Mouse (Mus musculus) cerebellum, adult 2 months (tissue): ENCODE measurements around the gene 1300017J02Rik. TPM values are rescaled to one million over a fixed set of nuclear protein-coding genes. Genes with fewer than 3 reads are reported as not detected.

Experiments
- DNase-seq, 2 experiments: peaks; one replicate each; pipeline ENCODE4 v3.0.0; 2021
- H3K27ac ChIP-seq: fragments of 200-500 bp; 2 replicates; pipeline ENCODE4 v1.5.1; 2012; ENCODE audit warnings: low read length, control low read depth, inconsistent platforms; ENCODE audit not compliant: insufficient read depth
- H3K27me3 ChIP-seq: fragments of 200-500 bp; 2 replicates; pipeline ENCODE4 v1.6.1; 2012; ENCODE audit warnings: inconsistent platforms, mild to moderate bottlenecking, low read length, moderate library complexity; ENCODE audit not compliant: control insufficient read depth, insufficient read depth
- H3K4me1 ChIP-seq: fragments of 200-500 bp; 2 replicates; pipeline ENCODE4 v1.6.1; 2011; ENCODE audit warnings: low read length; ENCODE audit not compliant: control insufficient read depth, insufficient read depth
- H3K4me3 ChIP-seq: fragments of 200-500 bp; replicated peaks from 2 replicates; pipeline ENCODE3; 2011; ENCODE audit warnings: mild to moderate bottlenecking, low read depth, low read length, control low read depth; ENCODE audit not compliant: insufficient read depth
- CTCF ChIP-seq: fragments of 200-500 bp; IDR thresholded peaks from 2 replicates; pipeline ENCODE4 v1.5.1; 2011; ENCODE audit warnings: low read depth, mild to moderate bottlenecking, control low read depth, low read length, moderate library complexity, borderline replicate concordance; ENCODE audit not compliant: insufficient read depth
- POLR2A ChIP-seq: fragments of 200-500 bp; IDR thresholded peaks from 2 replicates; pipeline ENCODE4 v1.6.1; 2011; ENCODE audit warnings: low read length, control low read depth, borderline replicate concordance; ENCODE audit not compliant: insufficient read depth
- WGBS: fragments of 180-500 bp; shearing (Covaris S2); methylation state at CpG from one replicate; pipeline ENCODE4 v1.1.7; 2018; 5-methylcytosine and 5-hydroxymethylcytosine counted together
- polyA plus RNA-seq: library from polyadenylated mRNA; depleted of rRNA; stranded (reverse); fragments of >200 nt; gene quantifications from 2 replicates; pipeline ENCODE4 v1.2.3, GENCODE M21; 2012

1300017J02Rik gene
- polyA plus RNA-seq, 1 experiment: 0.69 TPM

GRCm38 (mm10) chr9:103324678-103325077 lies 19.8 kb upstream of the 1300017J02Rik start:
- no peaks in the 10 kb centered on the region for H3K4me1 ChIP-seq
- H3K4me3 ChIP-seq: no peak overlapping the region
- H3K27ac ChIP-seq: no peak overlapping the region
- no peak for DNase-seq
- no peak for TF ChIP-seq CTCF
- no peak for TF ChIP-seq POLR2A
- no peaks in the 10 kb centered on the region for H3K27me3 ChIP-seq
- 78% methylated on average over 1 of the region's 2 CpGs for WGBS

GRCm38 (mm10) chr9:103309832-103310231 lies 5.0 kb upstream of the 1300017J02Rik start:
- DNase-seq: peak in 1 of 2 experiments; percentile 9
- WGBS: 84% methylated on average over 6 of the region's 6 CpGs
- no peaks in the 10 kb centered on the region for H3K27me3 ChIP-seq
- TF ChIP-seq POLR2A: no peak
- TF ChIP-seq CTCF: no peak
- no peak overlapping the region for H3K27ac ChIP-seq
- no peaks in the 10 kb centered on the region for H3K4me1 ChIP-seq
- no peak overlapping the region for H3K4me3 ChIP-seq

DNA sequence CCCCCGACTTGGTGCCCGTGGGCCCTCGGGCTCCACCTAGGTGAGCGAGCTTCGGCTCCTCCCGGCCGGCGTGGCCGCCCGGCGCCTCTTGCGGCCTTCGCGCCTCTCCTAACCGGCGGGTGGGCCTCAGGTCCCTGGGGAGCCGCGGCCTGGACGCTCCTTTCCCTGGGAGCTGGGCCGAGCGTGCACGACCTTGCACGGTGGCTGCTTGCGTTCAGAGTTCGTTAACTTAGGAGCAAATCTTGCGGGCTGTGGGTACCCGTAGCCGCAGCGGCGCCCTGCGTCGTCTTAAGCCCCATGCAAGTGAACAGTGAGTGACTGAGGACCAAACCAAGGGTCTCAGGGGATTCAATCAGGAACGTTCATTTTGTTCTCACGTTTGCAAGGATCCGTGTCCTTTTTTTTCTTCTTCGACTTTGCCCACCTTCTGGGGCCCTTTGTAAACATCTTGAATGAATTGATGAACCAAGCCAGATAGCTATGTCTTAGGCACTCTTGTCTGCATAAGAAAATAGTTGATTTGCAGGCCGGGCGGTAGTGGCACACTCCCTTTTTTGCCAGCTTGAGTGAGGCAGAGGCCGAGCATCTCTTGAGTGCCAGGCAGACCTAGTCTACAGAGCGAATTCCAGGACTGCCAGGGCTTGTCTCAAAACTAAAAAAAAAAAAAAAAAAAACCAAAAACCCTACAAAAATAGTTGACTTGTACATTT lies 605 bp upstream of the 1300017J02Rik start:
- H3K4me3 ChIP-seq: peak overlapping the region; percentile 97
- TF ChIP-seq POLR2A (no peak), CTCF (no peak)
- H3K4me1 ChIP-seq: no peaks in the 10 kb centered on the region
- WGBS: under 1% methylated on average over 40 of the region's 40 CpGs
- peak in 1 of 2 experiments; percentile 3 for DNase-seq
- H3K27me3 ChIP-seq: no peaks in the 10 kb centered on the region
- no peak overlapping the region for H3K27ac ChIP-seq

DNA sequence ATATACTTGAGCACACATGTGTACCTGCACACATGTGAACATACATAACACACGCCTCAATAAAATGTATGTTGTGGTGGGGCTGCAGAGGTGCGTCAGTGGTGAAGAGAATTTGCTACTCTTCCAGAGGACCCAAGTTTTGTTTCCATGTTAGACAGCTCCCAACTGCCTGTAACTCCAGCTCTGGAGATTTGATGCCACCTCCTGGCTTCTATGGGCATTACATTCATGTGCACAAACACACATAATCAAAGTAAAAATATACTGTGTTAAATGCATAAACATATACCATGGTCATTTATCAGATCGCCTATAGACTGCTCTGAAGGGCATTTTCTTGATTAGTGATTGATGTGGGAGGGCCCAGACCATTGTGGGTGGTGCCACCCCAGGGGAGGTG lies 2.2 kb downstream of the 1300017J02Rik start:
- DNase-seq: peak; percentile 43 to 46
- Histone ChIP-seq H3K4me3 (no peak overlapping the region), H3K4me1 (no peaks in the 10 kb centered on the region), H3K27me3 (no peaks in the 10 kb centered on the region), H3K27ac (no peak overlapping the region)
- WGBS: 36% methylated on average over 3 of the region's 3 CpGs
- TF ChIP-seq CTCF (peak; percentile 66; the same call in 1 of the 2 replicates), POLR2A (no peak)

- Histone ChIP-seq H3K27me3 (no peaks in the 10 kb centered on the region), H3K4me1 (no peaks in the 10 kb centered on the region), H3K4me3 (no peak overlapping the region), H3K27ac (no peak overlapping the region)
- DNase-seq: no peak
- 67% methylated on average over 4 of the region's 4 CpGs for WGBS
- no peak for TF ChIP-seq CTCF
- no peak for TF ChIP-seq POLR2A
These were observed 2.6 kb downstream of the 1300017J02Rik start for GRCm38 (mm10) chr9:103302239-103302638.

GRCm38 (mm10) chr9:103301086-103301485 lies 3.8 kb downstream of the 1300017J02Rik start:
- Histone ChIP-seq H3K27ac (no peak overlapping the region), H3K4me1 (no peaks in the 10 kb centered on the region), H3K4me3 (no peak overlapping the region), H3K27me3 (no peaks in the 10 kb centered on the region)
- WGBS: 64% methylated on average over 8 of the region's 8 CpGs
- TF ChIP-seq CTCF (no peak), POLR2A (no peak)
- no peak for DNase-seq

GRCm38 (mm10) chr9:103294507-103294906 lies 10.4 kb downstream of the 1300017J02Rik start:
- TF ChIP-seq CTCF: no peak
- TF ChIP-seq POLR2A: no peak
- WGBS: 91% methylated on average over 2 of the region's 2 CpGs
- no peak for DNase-seq
- no peak overlapping the region for H3K4me3 ChIP-seq
- H3K27ac ChIP-seq: no peak overlapping the region
- H3K4me1 ChIP-seq: no peaks in the 10 kb centered on the region
- H3K27me3 ChIP-seq: no peaks in the 10 kb centered on the region

DNA sequence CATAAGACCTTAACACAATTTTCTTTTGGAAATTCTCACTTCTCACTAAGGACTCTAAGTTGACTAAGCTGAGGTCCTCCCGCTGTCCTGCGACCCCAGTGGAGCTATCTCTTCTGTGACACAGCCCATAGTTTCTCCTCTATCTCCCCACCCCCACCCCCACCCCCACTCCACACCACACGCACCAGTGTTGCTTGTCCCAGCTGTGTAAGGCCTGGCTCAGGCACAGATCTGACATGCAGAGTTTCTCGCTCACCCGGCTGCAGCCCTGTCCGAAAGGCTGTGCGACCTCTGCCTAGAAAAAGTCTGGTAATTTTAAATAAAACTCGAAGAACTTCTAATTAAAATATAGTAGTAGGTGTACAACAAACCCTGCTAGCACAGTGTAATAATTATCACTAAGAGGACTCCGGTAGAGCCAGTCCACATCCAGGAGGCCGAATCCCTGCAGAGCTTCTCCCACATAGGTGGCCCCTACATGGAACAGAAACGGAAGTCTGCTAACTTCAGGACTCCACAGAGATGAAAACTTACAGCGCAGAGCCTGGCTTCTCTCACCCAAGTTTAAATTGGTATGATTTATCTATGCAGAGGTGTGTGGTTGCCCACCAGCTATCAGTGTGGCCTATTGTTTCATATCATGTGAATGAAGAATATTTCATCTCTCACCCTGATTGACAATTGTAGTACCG lies 16.2 kb downstream of the 1300017J02Rik start:
- DNase-seq: no peak
- Histone ChIP-seq H3K27ac (no peak overlapping the region), H3K4me1 (no peaks in the 10 kb centered on the region), H3K27me3 (no peaks in the 10 kb centered on the region), H3K4me3 (no peak overlapping the region)
- TF ChIP-seq CTCF: no peak
- no peak for TF ChIP-seq POLR2A
- WGBS: 84% methylated on average over 13 of the region's 13 CpGs
